9 mouse cellular contexts compared by ENCODE assay signal in the genomic region with DNA sequence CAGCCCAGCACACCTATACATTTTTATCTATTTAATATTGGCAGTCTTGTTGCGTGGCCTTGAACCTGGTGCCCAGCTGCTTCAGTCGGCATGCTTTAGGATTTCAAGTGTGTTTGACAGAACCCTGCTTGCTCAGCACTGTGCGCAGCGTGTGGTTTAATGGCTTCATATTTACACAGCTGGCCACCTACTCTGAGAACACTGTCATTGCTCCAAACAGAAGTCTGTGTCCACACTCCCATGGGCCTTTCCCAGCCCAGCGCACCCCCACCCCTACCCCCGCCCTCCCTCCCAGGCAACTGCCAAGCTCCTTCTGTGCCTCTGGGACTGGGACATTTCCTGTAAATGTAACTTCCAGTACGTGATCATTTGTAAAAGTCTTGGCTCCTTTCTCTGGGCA. TPM values are rescaled to one million over a fixed set of nuclear protein-coding genes. Genes with fewer than 3 reads are reported as not detected.
DNase-seq lines count a peak whose midpoint lies in the region; ATAC-seq and TF ChIP-seq lines count a peak whose summit lies in the region.
"Had no signal": no experiment of that assay in that cellular context is flagged by ENCODE, and none has a peak within 500 bp of the region (broad histone marks: within the 10 kb centered on the region; RNA-seq: fewer than 3 reads in every experiment).

No protein-coding gene starts in this region.

- no peaks in the 10 kb centered on the region for H3K27me3 ChIP-seq in heart, adult 2 months (ENCODE audit: control insufficient read depth, insufficient read depth, low read length)
- no peaks in the 10 kb centered on the region for H3K27me3 ChIP-seq in heart, embryonic 11.5 days (ENCODE audit: control insufficient read depth, insufficient read depth, low read length)
- no peaks in the 10 kb centered on the region for H3K27me3 ChIP-seq in neural tube, embryonic 15.5 days (replicated peaks)

- H3K9ac ChIP-seq in heart, adult 2 months (ENCODE audit: low read depth, low read length), result no peak overlapping the region
- H3K9ac ChIP-seq in heart, embryonic 11.5 days (ENCODE audit: low read depth, low read length), result no peak overlapping the region
- H3K9ac ChIP-seq in neural tube, embryonic 15.5 days (replicated peaks), result no peak overlapping the region

- intact Hi-C loops in heart, adult 2 months (cut with DNase I), result no loop called here
- intact Hi-C loops in left cerebral cortex, postnatal 36 days (cut with DNase I), result no loop called here

- no peaks in the 10 kb centered on the region for H3K9me3 ChIP-seq in heart, embryonic 11.5 days (replicated peaks; ENCODE audit: control insufficient read depth, low read length)
- H3K9me3 ChIP-seq in neural tube, embryonic 15.5 days (replicated peaks), result no peaks in the 10 kb centered on the region

- no peak for TF ChIP-seq CTCF in heart, adult 2 months (IDR thresholded peaks at IDR 0.05)

- TF ChIP-seq EP300 in heart, adult 2 months (IDR thresholded peaks at IDR 0.05; ENCODE audit: insufficient read depth, low read depth, low read length), result peak; percentile 62; the same call in 1 of the 2 replicates

- DNase-seq in heart, adult 2 months, result peak in 1 of 2 experiments; percentile 65
- DNase-seq in neural tube, embryonic 10.5 days (ENCODE audit: extremely low spot score, low spot score), result peak; percentile 42
- DNase-seq in kidney, postnatal 10 days, result peak; percentile 62
- no peak for DNase-seq in thymus, adult 18-20 months
- DNase-seq in left cerebral cortex, postnatal 36 days (ENCODE audit: low spot score in 2 of 2), result no peak
- DNase-seq in cerebellum, postnatal 10 days, result no peak

- H3K27ac ChIP-seq in heart, adult 2 months, result peak overlapping the region; percentile 60
- no peak overlapping the region for H3K27ac ChIP-seq in heart, embryonic 11.5 days (ENCODE audit: low read depth, low read length)
- H3K27ac ChIP-seq in neural tube, embryonic 15.5 days (replicated peaks), result no peak overlapping the region

- H3K4me2 ChIP-seq in heart, embryonic 11.5 days, result no peak overlapping the region
- no peak overlapping the region for H3K4me2 ChIP-seq in neural tube, embryonic 15.5 days

- H3K79me2 ChIP-seq in heart, adult 2 months (replicated peaks; ENCODE audit: control insufficient read depth, insufficient read depth, low read length), result no peaks in the 10 kb centered on the region; the same call in 1 of the 2 replicates

- WGBS in heart, adult 2 months, result 54% methylated on average over 7 of the region's 7 CpGs
- WGBS in heart, embryonic 11.5 days (ENCODE audit: insufficient replicate concordance), result 88% methylated on average over 7 of the region's 7 CpGs
- WGBS in neural tube, embryonic 15.5 days, result 62% methylated on average over 7 of the region's 7 CpGs

- H3K4me1 ChIP-seq in heart, adult 2 months (ENCODE audit: control insufficient read depth, insufficient read depth, low read length), result peaks cover 40% of the 10 kb centered on the region
- peaks cover 20% of the 10 kb centered on the region for H3K4me1 ChIP-seq in heart, embryonic 11.5 days (ENCODE audit: control insufficient read depth, insufficient read depth, low read length)
- peaks cover 51% of the 10 kb centered on the region for H3K4me1 ChIP-seq in neural tube, embryonic 15.5 days

- no peak for TF ChIP-seq POLR2A in heart, adult 2 months (IDR thresholded peaks at IDR 0.05; ENCODE audit: insufficient read depth, low read depth, low read length)

- H3K36me3 ChIP-seq in heart, adult 2 months (ENCODE audit: control insufficient read depth, insufficient read depth, low read length), result no peaks in the 10 kb centered on the region; the same call in 1 of the 2 replicates
- 0 out of 2 replicates have a peak, but pooled peaks cover 2% of the 10 kb centered on the region for H3K36me3 ChIP-seq in heart, embryonic 11.5 days (ENCODE audit: control insufficient read depth, insufficient read depth, low read length)
- H3K36me3 ChIP-seq in neural tube, embryonic 15.5 days, result no peaks in the 10 kb centered on the region

- ATAC-seq in heart, embryonic 11.5 days (replicated peaks; ENCODE audit: insufficient number of reproducible peaks, low FRiP score, low TSS enrichment), result no peak
- ATAC-seq in neural tube, embryonic 15.5 days (ENCODE audit: low FRiP score), result no peak
- ATAC-seq: CD4-positive, CD25-positive, alpha-beta regulatory T cell, adult 4 months had no signal

- no peak overlapping the region for H3K4me3 ChIP-seq in heart, adult 2 months
- H3K4me3 ChIP-seq in heart, embryonic 11.5 days (ENCODE audit: low read depth, low read length), result no peak overlapping the region
- H3K4me3 ChIP-seq in neural tube, embryonic 15.5 days (replicated peaks), result no peak overlapping the region

RNA-seq across cellular contexts. Expression of a gene that starts 20.7 kb away (rescaled TPM):
- total RNA-seq in heart, adult 2 months (2021), result 10 to 100 TPM; 31.5 to 35.9 TPM
- polyA plus RNA-seq in heart, adult 2 months (2012; rRNA removed), result 31.2 and 33.0 TPM in 2 replicates
- polyA plus RNA-seq in heart, embryonic 11.5 days (2014; fragmentation: Nextera tagmentation; extraction: Ambion mirVana), result 1.8 and 2.0 TPM in 2 replicates
- 1.3 and 1.7 TPM in 2 replicates for polyA plus RNA-seq in neural tube, embryonic 15.5 days (2015; fragmentation: Nextera tagmentation; extraction: Ambion mirVana)
- 10 to 100 TPM; 28.7 to 30.2 TPM for total RNA-seq in left cerebral cortex, postnatal 36 days (2021)

RNA-seq across cellular contexts. Expression of a gene that starts 45.6 kb away (rescaled TPM):
- total RNA-seq in heart, adult 2 months (2021), result 1 to 10 TPM; 2.9 to 4.5 TPM
- polyA plus RNA-seq in heart, adult 2 months (2012; rRNA removed), result 3.4 and 4.0 TPM in 2 replicates
- polyA plus RNA-seq in heart, embryonic 11.5 days (2014; fragmentation: Nextera tagmentation; extraction: Ambion mirVana), result 2.6 and 2.8 TPM in 2 replicates
- 8.6 and 24.0 TPM in 2 replicates for polyA plus RNA-seq in neural tube, embryonic 15.5 days (2015; fragmentation: Nextera tagmentation; extraction: Ambion mirVana)
- 1 to 10 TPM; 2.6 TPM for total RNA-seq in left cerebral cortex, postnatal 36 days (2021)

Comparison
In these comparisons a context has a peak if more than half of its experiments do, and no peak if none do; other contexts are left out.
1. RNA of a gene that starts 20.7 kb away (polyA plus RNA-seq): 31.2 to 33.0 TPM in heart, adult 2 months; 1.8 to 2.0 TPM in heart, embryonic 11.5 days and 1.3 to 1.7 TPM in neural tube, embryonic 15.5 days; every median in the first group is over 10 times any median in the second.
2. DNase-seq: peak in neural tube, embryonic 10.5 days (single experiment) and kidney, postnatal 10 days (single experiment); none in thymus, adult 18-20 months (0 of 2), left cerebral cortex, postnatal 36 days (0 of 2) and cerebellum, postnatal 10 days (0 of 2).